Mouse (Mus musculus) kidney, adult 8-10 months (tissue): ENCODE measurements at regions not wholly inside any gene's neighbourhood (a gene's known extent, or its start where the extent isn't known, plus 50 kb on each side); places are given as distances from the start of the nearest gene placed in this dataset.

Source experiments
- DNase-seq, 2 experiments: peaks; one replicate each; pipeline ENCODE4 v3.0.0; 2022

DNA sequence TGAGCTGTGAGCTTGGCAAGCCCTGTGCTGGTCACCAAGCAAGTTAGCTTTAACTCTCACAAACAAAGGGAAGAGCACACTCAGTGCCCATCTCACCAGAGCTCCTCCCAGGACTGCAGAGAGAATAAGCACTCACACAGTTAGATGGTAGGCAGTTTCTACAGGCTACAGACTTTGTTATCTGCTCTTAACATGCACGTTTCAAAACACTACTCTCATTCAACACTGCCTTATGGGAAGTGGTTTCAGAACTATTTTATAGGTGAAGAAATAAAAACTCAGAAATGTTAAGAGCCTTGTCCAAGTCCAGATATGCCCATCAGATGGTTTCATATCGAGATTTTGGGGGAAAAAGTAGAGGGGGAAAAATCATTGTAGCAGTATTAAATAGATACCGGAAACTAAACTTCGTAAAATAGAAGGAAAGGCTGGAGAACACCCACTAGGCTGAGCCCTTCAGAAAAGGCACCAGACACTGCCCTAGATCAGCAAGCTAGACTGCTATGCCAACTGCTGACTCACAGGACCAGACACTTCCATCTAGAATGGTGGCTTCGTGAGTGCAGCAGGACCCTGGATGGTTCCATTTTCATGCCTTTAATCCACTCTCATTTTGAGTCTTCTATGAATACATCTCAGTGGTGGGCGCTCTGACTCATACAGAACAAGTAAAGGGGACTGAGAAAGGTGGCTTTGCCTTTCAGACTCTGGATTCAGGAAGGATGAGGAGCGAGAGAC lies 51.3 kb upstream of the Serbp1 start:
- DNase-seq: no peak

DNA sequence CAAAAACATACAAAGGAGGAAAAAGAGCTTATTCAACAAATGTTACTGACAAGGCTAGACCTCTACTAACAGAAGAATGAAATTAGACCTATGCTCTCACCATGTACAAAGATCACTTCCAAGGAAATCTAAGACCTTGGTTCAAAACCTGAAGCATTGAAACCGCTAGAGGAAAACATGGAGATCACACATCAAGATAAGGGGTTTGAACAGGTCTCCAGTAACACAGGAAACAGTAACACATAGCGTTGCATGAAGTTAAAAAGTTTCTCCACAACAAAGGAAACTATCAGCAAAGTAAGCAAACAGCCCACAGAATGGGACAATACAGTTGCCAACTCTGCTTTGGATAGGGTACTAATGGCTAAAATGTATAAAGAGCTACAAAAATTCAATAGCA lies 53.3 kb upstream of the Serbp1 start:
- no peak for DNase-seq

DNA sequence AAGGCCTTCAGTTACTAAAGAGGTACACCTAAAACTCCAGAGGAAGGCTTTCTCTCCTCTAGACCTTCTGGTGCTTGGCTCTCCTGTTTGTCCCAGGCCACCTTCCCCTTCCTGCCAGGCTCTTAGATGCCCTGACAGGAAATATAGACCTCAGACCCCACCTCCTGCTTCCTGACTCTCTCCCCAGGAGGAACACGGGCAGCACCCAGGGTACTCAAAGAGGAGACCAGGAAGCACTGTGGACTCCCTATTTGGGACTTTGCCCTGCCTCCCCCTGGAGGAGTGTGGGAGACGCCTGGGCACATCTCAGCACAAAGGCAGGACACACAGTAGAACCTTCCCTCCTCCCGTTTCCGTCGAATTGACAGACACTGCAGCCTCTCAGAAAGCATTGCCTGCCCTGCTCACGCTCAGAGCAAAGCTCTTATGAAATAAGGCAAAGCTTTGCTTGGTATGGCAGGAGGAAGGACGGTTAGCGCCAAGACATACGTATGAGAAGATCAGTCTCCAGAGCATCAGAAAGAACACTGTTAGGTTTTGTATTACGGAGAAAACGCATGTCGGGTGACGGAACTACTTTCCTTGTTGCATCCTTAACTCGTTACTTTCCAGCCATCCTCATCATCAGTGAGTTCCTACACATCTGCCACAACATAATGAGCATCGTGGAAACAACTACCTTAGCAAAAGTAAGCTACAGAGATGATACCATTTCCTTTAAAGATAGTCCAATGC lies 54.3 kb upstream of the Serbp1 start:
- DNase-seq: no peak

DNA sequence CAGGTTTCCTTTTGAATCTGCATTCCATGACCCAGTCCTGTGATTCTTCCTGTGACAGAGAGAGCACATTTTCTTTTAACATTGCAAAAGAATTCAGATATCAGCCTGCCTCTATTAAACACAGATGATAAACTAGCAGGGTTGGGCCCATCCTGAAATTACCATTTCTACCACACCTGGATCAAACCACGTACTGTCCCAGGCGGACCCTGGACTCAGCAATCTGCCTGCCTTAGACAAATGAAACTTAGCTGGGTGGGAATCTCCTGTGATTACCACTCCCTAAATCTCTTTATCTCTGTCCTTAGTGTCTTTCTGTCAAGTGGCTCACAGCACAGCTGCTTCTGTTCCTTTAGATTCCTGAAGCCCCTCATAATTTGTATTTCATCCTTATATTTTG lies 55.5 kb upstream of the Serbp1 start:
- no peak for DNase-seq

DNA sequence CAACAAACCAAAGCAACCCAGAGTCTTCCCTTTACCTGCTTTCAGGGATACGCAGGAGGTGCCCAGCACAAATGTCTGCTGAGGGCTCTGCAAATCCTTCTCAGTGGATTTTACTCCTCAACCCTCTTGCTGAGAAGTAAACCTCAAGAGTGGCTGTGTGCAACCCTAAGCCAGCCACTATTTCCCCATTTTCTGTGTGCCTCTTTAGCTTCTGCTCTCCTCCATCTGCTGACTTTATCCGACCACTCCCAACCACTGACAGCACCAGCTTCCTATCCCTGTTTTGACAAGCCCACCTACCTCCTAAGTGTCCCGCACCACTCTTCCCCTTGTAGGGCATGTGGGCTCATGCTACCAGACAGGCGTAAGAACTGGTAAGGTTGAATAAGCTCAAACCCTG lies 56.5 kb upstream of the Serbp1 start:
- DNase-seq: no peak

DNA sequence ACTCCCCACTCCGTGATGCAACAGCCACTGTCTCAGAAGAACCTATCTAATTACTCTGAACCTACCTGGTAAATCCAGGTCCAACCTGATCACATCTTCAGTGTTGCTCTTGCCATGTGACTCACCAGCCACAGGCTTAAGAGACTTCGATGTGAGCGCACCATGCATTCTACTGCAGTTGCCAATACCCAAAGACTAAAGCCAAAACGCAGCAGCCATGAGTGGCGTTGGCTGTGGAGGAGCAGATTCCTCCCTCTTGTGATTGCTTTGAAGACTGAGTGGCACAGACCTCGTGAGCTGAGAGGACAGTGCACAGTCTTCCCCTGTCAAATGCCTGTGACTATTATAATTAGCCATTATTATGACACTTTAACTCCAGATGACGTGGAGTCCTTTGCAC lies 58.6 kb upstream of the Serbp1 start:
- DNase-seq: no peak

DNA sequence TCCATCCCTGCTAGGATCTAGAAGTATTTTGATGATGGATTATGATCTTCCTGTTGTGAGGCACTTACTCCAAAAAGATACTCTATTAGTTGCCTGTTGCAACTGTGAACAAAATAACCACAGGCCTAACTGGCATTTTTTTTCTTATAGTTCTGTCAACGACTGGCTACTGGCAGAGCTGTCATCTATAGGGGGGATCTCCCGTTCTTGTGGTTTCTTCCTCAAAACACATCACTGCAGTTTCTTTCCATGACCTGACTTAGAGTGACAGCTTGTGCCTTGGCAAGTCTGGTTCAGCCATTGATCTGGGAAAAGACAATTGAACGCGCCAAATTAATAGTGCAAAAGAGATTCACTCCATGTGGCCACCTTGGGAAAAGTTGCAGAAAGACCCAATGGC lies 59.4 kb upstream of the Serbp1 start:
- no peak for DNase-seq

DNA sequence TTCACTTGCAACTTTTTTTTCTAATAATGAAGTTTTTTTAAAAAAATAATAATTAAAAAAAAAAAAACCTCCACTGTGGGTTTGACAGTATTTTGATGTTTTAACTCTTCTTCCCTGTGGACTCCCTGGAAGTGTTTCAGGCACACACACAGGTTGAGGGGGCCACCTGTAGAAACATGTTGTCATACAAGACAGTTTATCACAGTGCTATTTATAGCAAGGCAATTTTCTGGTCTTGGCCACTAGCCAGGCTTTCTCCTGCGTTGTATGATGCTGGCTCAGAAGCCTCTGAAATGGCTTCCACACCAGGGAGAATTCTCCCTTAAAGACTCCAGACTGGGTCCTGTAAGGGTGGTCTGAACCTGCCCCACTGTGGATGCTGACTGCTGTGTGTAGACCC lies 59.9 kb upstream of the Serbp1 start:
- DNase-seq: no peak

DNA sequence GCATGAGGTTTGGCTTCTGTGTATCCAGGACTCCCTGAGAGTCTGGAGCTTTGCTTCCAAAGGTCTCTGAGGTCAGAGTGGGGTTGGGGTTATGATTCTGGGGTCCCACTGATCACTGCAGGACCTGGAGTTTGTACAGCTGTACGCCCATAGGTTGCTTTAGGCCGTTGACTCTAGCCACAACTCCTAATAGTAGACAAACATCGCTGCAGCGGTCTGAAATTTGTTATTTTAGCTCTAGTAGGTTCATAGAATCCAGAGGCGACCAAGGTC lies 67.4 kb upstream of the Serbp1 start:
- no peak for DNase-seq

DNA sequence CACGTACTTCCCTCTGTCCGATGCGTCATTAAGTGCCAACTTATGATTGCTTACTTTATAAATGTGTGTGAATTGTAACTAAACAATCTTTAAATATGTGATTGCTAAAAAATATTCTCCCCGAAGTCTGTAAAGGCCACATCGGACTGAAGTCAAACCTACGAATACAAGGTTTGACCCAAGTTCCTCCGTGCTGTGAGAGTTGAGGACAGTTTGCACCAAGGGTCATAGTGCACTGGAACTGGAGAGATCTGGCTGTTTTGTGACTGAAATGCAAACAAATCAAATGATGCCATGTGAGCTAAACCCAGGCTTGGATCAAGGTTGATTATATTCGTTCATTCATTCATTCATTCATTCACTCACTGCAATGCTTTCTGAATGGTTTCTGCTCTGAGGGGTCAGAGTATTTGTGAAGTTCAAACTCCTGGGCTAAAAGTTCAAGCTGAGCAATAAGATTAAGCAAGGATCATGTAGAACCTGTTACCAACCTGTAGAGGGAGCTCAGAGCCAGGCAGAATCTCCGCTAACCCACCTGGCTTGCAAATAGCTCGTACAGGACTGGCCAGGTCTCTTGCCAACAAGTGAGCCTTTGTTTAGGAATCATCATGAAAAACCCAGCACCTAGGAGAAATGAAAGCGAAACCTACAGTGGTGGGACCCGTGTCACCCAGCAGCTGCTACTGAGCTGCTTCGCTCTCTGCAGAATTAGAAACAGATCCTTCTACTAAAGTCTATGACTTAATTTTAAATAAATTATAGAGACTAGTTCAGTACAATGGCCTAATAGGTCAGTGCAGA lies 67.9 kb upstream of the Serbp1 start:
- DNase-seq: peak; percentile 64 to 73

DNA sequence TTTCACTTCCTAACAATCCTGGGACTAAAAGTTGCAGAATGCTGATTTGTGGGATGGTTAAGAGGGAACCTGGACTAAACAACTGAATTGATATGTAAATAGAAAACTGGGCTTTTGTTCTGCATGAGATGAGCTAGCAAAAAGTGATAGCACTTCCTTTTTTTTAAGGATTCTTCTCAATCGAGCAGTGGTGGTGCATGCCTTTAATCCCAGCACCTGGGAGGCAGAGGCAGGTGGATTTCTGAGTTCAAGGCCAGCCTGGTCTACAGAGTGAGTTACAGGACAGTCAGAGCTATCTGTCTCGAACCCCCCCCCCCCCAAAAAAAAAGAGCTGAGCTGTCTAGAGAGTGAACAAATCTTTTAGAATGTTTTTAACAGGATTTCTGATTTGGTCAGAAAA lies 69.2 kb upstream of the Serbp1 start:
- no peak for DNase-seq

DNA sequence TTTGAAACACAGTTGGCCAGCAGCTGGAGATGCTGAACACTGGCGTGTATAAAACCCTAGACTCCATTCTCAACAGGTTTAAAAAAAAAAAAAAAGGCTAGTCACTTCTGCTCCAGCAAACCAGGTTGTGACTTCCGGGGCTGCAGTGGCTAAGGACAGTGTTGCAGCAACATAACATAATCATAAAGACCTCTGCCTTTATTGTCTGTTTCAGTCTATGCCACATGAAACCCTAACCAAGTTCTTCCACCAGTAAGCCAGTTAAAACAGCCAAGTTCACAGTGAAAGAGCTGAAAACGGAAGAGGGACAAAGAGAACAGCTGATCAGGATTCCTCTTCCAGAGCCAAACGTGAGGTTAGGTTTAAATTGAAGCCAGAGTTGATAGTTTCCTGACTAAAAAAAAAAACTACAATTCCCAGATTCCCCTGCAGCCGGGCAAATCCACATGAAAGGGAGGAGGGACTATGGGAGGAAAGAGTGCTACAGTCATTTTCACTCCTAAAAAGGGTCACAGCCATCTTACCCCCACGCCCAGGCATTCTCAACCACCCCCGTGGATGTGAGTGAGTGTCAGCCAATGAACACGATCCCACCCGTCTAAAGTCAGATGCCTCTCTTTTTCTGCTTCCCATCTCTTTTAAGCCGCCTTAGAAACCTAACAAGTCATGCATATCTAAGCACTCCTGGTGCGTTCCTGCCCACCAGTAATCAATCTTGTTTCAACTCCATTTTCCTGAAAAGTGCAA lies 69.8 kb upstream of the Serbp1 start:
- DNase-seq: peak; percentile 32 to 60

DNA sequence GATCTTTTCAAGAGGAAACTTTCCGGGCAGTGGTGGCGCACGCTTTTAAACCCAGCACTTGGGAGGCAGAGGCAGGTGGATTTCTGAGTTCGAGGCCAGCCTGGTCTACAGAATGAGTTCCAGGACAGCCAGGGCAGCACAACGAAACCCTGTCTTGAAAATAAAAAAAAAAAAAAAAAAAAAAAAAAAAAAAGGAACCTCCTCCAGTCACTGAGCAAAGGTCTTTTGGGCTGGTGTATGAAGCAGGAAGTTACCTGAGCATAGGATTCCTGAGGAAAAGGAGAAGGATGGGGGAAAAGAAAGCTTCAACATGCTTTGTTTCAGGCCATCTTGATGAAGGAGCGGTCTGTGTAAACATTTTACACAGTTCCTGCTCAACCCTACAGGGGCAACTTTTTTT lies 72.9 kb upstream of the Serbp1 start:
- DNase-seq: no peak

DNA sequence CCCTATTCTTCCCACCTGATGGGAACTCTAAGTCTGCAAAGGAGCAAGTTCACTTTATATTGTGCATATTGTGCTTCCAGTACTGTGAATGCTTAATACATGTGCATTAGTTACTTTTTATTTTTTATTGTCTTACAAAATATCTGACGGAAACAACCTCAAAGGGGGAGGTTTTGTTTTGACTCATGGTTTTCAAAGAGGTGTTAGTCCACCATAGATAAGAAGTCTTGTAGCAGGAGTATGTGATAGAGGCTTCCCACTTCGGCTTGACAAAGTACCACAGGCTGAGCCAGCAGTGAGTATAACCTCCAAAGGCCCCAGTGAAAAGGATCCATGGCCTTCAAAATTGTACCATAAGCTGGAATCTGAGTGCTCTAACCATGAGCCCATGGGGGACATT lies 74.0 kb upstream of the Serbp1 start:
- DNase-seq: no peak

DNA sequence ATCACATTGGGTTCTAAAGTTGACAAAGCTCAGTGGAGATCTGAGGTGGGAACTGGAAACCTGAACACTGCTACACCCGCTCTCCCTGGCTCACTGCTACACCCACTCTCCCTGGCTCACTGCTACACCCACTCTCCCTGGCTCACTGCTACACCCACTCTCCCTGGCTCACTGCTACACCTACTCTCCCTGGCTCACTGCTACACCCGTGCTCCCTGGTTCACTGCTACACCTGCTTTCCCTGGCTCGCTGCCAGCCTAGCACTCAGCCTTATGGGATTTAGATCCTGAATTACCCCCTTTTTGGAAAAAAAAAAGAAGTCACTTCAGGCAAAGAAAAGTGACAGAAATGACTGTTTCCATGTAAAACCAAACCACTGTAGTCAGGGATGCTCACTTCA lies 75.2 kb upstream of the Serbp1 start:
- DNase-seq: no peak

DNA sequence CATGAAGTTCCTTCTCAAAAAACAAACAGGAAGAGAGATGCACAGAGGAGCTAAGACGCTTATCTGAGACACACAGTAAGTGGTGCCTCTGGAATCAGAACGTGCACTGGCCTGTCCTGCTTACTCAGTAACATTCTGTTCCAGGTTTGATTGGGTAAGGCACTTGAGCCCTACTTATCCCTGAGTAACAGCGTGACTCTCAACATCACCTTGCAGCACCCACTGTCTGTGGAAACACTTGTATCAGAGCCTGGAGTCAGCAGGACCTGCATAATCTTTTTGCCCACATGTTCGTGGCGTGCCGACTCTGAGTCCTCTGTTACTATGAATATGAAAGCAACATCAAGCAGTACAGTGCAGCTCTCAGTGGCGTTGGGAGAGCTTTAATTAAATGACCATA lies 76.4 kb upstream of the Serbp1 start:
- no peak for DNase-seq

DNA sequence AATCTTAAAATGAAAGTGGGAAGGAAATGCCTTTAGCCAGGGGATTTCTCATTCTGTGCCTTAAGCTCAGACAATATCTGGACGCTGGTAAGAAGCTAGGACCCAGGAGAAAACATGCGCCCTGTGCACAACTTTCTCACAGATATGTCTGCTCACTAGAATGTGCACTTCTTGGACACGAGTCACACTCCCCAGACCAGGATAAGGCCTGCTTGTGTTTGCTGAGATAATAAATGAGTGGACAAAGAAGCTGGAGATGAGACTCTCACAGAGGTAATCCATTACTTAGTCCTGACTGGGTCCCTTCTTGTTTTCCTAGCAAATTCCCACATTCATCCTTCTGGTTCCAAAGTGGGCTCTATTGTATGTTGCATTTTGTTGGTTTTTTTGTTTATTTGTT lies 77.4 kb upstream of the Serbp1 start:
- no peak for DNase-seq

DNA sequence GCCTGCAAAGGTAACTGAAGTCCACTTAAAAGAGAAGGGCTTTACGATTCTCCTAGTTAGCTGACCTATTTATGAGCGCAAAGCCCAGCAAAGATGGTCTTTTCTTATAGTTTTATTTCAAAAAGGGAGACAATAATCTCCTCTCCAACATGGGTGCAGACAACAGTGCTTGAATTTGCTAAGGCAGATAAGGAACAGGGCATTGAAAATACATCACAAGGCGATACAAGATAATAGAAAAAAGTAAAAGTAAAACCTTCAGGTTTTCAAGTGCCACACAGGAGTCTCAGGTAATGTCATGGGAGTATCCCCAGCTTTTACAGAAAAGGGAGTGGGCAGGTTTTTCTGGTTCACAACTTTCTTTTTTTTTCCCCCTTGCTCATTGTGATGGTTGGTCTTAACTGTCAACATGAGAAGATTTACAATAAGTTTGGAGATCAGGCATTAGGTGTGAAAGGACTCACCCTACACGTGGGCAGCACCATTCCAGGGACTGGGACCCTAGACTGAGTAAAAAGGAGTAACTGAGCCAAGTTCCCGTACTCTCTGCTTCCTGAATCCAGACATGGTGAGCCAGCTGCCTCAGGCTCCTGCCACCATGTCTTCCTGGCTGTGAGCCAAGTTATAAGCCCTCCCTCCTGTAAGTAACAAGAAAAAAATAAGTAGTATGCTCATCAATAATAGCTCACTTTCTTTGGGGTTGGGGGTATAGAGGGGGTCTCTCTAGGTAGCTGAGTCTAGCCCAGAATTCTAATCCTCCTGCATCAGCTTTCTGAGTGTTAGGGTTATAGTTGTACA lies 78.1 kb upstream of the Serbp1 start:
- no peak for DNase-seq

DNA sequence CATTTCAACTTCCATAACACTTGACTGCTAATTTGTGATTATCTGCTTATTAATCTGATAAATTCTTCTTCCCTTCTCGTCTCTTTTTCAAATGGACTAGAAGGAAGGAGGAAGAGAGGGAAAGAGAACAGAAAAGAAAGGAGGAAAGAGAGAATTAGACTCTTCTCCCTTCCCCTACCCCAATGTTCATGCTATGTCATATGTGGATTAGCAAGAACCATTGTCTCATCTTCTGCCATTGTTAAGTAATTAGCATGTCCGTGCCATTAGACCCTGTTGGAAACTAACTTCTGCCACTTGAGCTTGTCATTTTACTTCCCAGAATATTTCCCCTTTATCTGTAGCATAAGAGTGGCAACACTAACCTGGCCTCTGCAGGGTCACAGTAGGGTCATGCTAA lies 78.8 kb upstream of the Serbp1 start:
- DNase-seq: no peak

DNA sequence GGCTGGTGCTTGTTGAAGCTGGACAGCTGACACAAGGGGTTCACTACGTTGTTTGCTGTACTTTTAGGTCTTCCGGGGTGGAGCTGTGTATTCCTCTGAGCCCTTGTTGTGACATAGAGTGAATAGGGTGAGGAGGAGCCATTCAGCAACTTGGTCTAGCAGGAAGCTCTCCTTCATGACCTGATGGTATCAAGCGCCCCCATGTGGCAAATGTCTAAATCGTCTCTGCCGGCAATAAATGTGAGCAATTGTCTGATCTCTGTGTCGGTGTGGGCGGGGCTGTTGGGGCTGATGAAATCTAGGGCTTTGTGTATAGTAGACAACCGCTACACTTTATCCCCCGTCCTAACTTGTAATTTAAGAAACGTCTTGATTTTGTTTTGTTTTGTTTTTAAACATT lies 79.2 kb upstream of the Serbp1 start:
- DNase-seq: peak; percentile 81 to 89

DNA sequence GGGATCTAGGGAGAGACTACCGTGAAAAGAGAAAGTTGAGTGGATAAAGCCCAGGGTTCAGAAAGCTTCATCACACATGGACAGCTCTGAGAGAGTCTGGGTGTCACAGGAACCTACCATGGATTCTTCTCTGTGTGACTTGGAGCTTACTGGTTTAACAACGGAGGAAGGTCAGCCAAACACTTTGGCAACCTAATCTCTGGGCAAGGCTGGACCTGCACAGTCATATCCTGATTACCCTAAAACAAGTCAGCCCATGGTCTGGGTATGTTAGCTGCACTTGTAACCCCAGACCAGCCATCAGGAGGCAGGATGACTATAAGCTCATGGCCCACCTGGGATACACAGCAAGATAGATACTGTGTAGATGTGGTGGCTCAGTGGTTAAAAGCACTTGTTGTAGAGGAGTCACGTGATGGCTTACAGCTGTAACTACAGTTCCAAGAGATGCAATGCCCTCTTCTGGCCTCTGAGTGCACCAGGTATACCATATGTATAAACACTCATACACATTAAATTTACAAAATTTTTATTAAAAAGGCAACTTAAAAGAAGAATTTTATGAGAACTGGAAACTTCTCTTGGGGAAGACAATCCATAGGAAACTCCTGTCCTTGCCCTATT lies 85.0 kb upstream of the Serbp1 start:
- no peak for DNase-seq

DNA sequence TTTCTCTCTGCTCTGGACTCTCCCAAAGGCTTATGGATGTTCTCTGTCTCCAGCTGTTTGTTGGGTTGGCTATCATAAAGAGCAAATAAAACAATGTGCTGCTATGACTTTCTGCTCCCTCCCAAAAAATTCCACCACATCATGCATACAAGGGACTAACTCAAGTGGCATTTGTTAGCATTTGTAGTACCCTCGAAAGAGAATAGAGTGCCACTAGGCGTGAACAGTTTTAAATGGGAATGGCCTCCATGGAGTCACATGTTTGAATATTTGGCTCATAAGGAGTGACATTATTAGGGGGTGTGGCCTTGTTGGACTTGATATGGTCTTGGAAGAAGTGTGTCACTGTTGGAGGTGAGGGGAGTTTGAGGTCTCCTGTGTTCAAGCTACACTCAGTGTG lies 86.5 kb upstream of the Serbp1 start:
- no peak for DNase-seq
